Mouse (Mus musculus): Measurements from ENCODE around the gene Zdbf2. TPM values are rescaled to one million over a fixed set of nuclear protein-coding genes. Genes with fewer than 3 reads are reported as not detected.

Gene Zdbf2
- polyA plus RNA-seq (2015; fragmentation: Nextera tagmentation; extraction: Ambion mirVana): 3.9 and 5.6 TPM in 2 replicates

DNA sequence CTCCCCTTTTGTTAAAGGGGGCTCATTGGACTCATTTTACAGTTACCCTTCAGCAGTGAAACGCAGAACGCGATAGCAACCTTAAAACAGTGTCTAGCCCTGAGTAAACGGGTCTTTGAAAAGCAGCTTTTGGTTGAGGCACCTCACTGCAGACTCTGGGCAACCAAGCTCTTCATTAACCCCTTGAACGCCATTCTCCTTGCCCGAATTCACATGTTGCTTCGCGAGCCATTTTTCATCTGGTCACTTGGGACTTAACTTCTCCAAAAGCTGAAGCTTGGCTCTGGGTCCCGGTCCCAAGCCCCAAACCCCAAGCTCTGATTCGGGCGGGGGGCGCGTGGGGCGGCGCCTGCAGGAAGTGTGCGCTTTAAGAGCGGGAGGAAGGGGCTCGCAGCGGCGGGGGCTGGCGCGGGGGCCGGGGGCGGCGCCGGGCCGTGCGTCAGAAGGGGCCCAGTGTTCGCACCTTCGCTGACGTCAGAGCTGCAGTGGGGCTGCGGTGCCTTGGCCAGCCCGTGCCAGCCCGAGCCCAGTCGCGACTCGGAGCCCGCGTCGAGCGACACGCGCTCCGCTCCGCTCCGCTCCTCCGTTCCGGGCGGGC lies at the start of gene Zdbf2:
Zdbf2 (plus strand) TSS at position 525 of the 598 bp plus-strand sequence.
- H3K36me3 ChIP-seq (ENCODE audit: control insufficient read depth, insufficient read depth, low read length): no peaks in the 10 kb centered on the region
- peak within 1 kb of the TSS; percentile 64 for H3K4me2 ChIP-seq (ENCODE audit: low read depth, low read length)
- ATAC-seq (ENCODE audit: insufficient read depth, low FRiP score): peak; percentile 90
- no peaks in the 10 kb centered on the region for H3K9me3 ChIP-seq (replicated peaks; ENCODE audit: control insufficient read depth, low read length)
- H3K27me3 ChIP-seq (ENCODE audit: control insufficient read depth, insufficient read depth, low read length): peaks cover 33% of the 10 kb centered on the region
- H3K4me3 ChIP-seq (replicated peaks; ENCODE audit: low read length): peak within 1 kb of the TSS; percentile 59
- H3K4me1 ChIP-seq (ENCODE audit: control insufficient read depth, insufficient read depth, low read length): no peaks in the 10 kb centered on the region; the same call in 1 of the 2 replicates
- H3K27ac ChIP-seq (ENCODE audit: low read length): peak within 1 kb of the TSS; percentile 34
- 1% methylated on average over 47 of the region's 49 CpGs for WGBS
- H3K9ac ChIP-seq (ENCODE audit: low read length): peak within 1 kb of the TSS; percentile 73

DNA sequence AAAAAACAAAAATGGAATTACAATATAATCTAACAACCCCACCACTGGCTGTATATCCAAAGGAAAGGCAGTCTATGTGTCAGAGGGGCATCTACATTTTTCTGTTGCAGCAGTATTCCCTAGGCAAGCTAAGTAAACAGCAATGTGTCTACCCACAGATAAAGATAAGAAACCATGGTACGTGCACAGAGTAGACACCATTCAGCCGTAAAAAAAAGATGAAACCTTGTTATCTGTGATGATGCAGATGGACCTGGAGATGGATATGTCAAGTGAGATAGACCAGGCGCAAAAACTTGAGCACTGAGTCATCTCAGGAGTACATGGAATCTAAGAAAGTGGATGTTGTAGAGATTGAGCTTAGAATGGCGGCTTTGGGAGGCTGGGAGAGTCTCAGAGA lies 48.1 kb upstream of the Zdbf2 start:
- WGBS: 61% methylated on average over 4 of the region's 4 CpGs
- H3K4me1 ChIP-seq (ENCODE audit: control insufficient read depth, insufficient read depth, low read length): no peaks in the 10 kb centered on the region
- no peak overlapping the region for H3K4me3 ChIP-seq (replicated peaks; ENCODE audit: low read length)
- no peak overlapping the region for H3K4me2 ChIP-seq (ENCODE audit: low read depth, low read length)
- no peaks in the 10 kb centered on the region for H3K27me3 ChIP-seq (ENCODE audit: control insufficient read depth, insufficient read depth, low read length)
- H3K27ac ChIP-seq (ENCODE audit: low read length): no peak overlapping the region
- no peak for ATAC-seq (ENCODE audit: insufficient read depth, low FRiP score)
- no peaks in the 10 kb centered on the region for H3K9me3 ChIP-seq (replicated peaks; ENCODE audit: control insufficient read depth, low read length)
- H3K36me3 ChIP-seq (ENCODE audit: control insufficient read depth, insufficient read depth, low read length): no peaks in the 10 kb centered on the region
- no peak overlapping the region for H3K9ac ChIP-seq (ENCODE audit: low read length)

DNA sequence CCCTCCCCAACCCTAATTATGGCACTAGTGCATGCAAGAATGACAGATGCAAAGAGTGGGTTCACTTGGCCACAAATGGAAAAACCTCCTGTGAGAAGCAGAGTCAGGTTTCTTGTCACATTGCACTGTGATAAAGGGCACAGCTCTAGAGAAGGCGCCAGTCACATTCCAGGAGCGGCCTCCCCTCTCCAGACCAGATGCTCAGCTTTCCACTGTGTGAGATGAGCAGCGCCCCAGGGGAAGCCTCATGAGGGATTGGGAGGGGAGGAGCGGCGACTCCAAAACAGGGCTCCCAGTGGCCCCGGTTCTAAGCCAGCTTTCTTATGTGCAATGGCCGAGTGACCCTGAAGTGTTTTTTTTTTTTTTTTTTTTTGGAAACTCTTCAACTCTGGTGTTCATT lies 47.2 kb upstream of the Zdbf2 start:
- no peak for ATAC-seq (ENCODE audit: insufficient read depth, low FRiP score)
- Histone ChIP-seq H3K4me2 (ENCODE audit: low read depth, low read length) (no peak overlapping the region), H3K36me3 (ENCODE audit: control insufficient read depth, insufficient read depth, low read length) (no peaks in the 10 kb centered on the region), H3K27ac (ENCODE audit: low read length) (no peak overlapping the region), H3K27me3 (ENCODE audit: control insufficient read depth, insufficient read depth, low read length) (no peaks in the 10 kb centered on the region), H3K4me3 (replicated peaks; ENCODE audit: low read length) (no peak overlapping the region), H3K9me3 (replicated peaks; ENCODE audit: control insufficient read depth, low read length) (no peaks in the 10 kb centered on the region), H3K4me1 (ENCODE audit: control insufficient read depth, insufficient read depth, low read length) (no peaks in the 10 kb centered on the region), H3K9ac (ENCODE audit: low read length) (no peak overlapping the region)
- WGBS: 18% methylated on average over 7 of the region's 7 CpGs

GRCm38 (mm10) chr1:63227241-63227640 lies 45.8 kb upstream of the Zdbf2 start:
- Histone ChIP-seq H3K27ac (ENCODE audit: low read length) (no peak overlapping the region), H3K9me3 (replicated peaks; ENCODE audit: control insufficient read depth, low read length) (no peaks in the 10 kb centered on the region), H3K4me1 (ENCODE audit: control insufficient read depth, insufficient read depth, low read length) (no peaks in the 10 kb centered on the region), H3K4me2 (ENCODE audit: low read depth, low read length) (no peak overlapping the region), H3K36me3 (ENCODE audit: control insufficient read depth, insufficient read depth, low read length) (no peaks in the 10 kb centered on the region), H3K4me3 (replicated peaks; ENCODE audit: low read length) (no peak overlapping the region), H3K9ac (ENCODE audit: low read length) (no peak overlapping the region), H3K27me3 (ENCODE audit: control insufficient read depth, insufficient read depth, low read length) (no peaks in the 10 kb centered on the region)
- ATAC-seq (ENCODE audit: insufficient read depth, low FRiP score): no peak
- WGBS: 75% methylated on average over 5 of the region's 5 CpGs

- no peak for ATAC-seq (ENCODE audit: insufficient read depth, low FRiP score)
- 25% methylated on average over 5 of the region's 5 CpGs for WGBS
- Histone ChIP-seq H3K4me2 (ENCODE audit: low read depth, low read length) (no peak overlapping the region), H3K36me3 (ENCODE audit: control insufficient read depth, insufficient read depth, low read length) (no peaks in the 10 kb centered on the region), H3K9me3 (replicated peaks; ENCODE audit: control insufficient read depth, low read length) (no peaks in the 10 kb centered on the region), H3K27me3 (ENCODE audit: control insufficient read depth, insufficient read depth, low read length) (no peaks in the 10 kb centered on the region), H3K9ac (ENCODE audit: low read length) (no peak overlapping the region), H3K27ac (ENCODE audit: low read length) (no peak overlapping the region), H3K4me1 (ENCODE audit: control insufficient read depth, insufficient read depth, low read length) (no peaks in the 10 kb centered on the region), H3K4me3 (replicated peaks; ENCODE audit: low read length) (no peak overlapping the region)
These were observed 35.7 kb upstream of the Zdbf2 start for GRCm38 (mm10) chr1:63237371-63237770.

GRCm38 (mm10) chr1:63239305-63239704 lies 33.8 kb upstream of the Zdbf2 start:
- H3K9ac ChIP-seq (ENCODE audit: low read length): no peak overlapping the region
- no peak overlapping the region for H3K4me3 ChIP-seq (replicated peaks; ENCODE audit: low read length)
- no peak for ATAC-seq (ENCODE audit: insufficient read depth, low FRiP score)
- H3K4me2 ChIP-seq (ENCODE audit: low read depth, low read length): no peak overlapping the region
- H3K9me3 ChIP-seq (replicated peaks; ENCODE audit: control insufficient read depth, low read length): no peaks in the 10 kb centered on the region
- H3K36me3 ChIP-seq (ENCODE audit: control insufficient read depth, insufficient read depth, low read length): no peaks in the 10 kb centered on the region
- H3K27ac ChIP-seq (ENCODE audit: low read length): no peak overlapping the region
- 0 out of 2 replicates have a peak, but pooled peaks cover 3% of the 10 kb centered on the region for H3K27me3 ChIP-seq (ENCODE audit: control insufficient read depth, insufficient read depth, low read length)
- WGBS: 50% methylated on average over 4 of the region's 4 CpGs
- H3K4me1 ChIP-seq (ENCODE audit: control insufficient read depth, insufficient read depth, low read length): no peaks in the 10 kb centered on the region

GRCm38 (mm10) chr1:63239751-63240150 lies 33.3 kb upstream of the Zdbf2 start:
- no peaks in the 10 kb centered on the region for H3K36me3 ChIP-seq (ENCODE audit: control insufficient read depth, insufficient read depth, low read length)
- H3K9me3 ChIP-seq (replicated peaks; ENCODE audit: control insufficient read depth, low read length): no peaks in the 10 kb centered on the region
- no peak overlapping the region for H3K27ac ChIP-seq (ENCODE audit: low read length)
- no peak for ATAC-seq (ENCODE audit: insufficient read depth, low FRiP score)
- 83% methylated on average over 8 of the region's 8 CpGs for WGBS
- no peak overlapping the region for H3K4me2 ChIP-seq (ENCODE audit: low read depth, low read length)
- no peaks in the 10 kb centered on the region for H3K4me1 ChIP-seq (ENCODE audit: control insufficient read depth, insufficient read depth, low read length)
- H3K9ac ChIP-seq (ENCODE audit: low read length): no peak overlapping the region
- H3K27me3 ChIP-seq (ENCODE audit: control insufficient read depth, insufficient read depth, low read length): 0 out of 2 replicates have a peak, but pooled peaks cover 3% of the 10 kb centered on the region
- no peak overlapping the region for H3K4me3 ChIP-seq (replicated peaks; ENCODE audit: low read length)

- Histone ChIP-seq H3K27me3 (ENCODE audit: control insufficient read depth, insufficient read depth, low read length) (peaks cover 24% of the 10 kb centered on the region), H3K4me1 (ENCODE audit: control insufficient read depth, insufficient read depth, low read length) (0 out of 2 replicates have a peak, but pooled peaks cover 3% of the 10 kb centered on the region), H3K4me3 (replicated peaks; ENCODE audit: low read length) (no peak overlapping the region), H3K27ac (ENCODE audit: low read length) (no peak overlapping the region), H3K9ac (ENCODE audit: low read length) (no peak overlapping the region), H3K36me3 (ENCODE audit: control insufficient read depth, insufficient read depth, low read length) (no peaks in the 10 kb centered on the region), H3K4me2 (ENCODE audit: low read depth, low read length) (no peak overlapping the region), H3K9me3 (replicated peaks; ENCODE audit: control insufficient read depth, low read length) (no peaks in the 10 kb centered on the region)
- no peak for ATAC-seq (ENCODE audit: insufficient read depth, low FRiP score)
- 53% methylated on average over 4 of the region's 4 CpGs for WGBS
These were observed 29.2 kb upstream of the Zdbf2 start for GRCm38 (mm10) chr1:63243854-63244253.

GRCm38 (mm10) chr1:63246862-63247521 lies 26.1 kb upstream of the Zdbf2 start:
- Histone ChIP-seq H3K9ac (ENCODE audit: low read length) (no peak overlapping the region), H3K36me3 (ENCODE audit: control insufficient read depth, insufficient read depth, low read length) (no peaks in the 10 kb centered on the region), H3K4me1 (ENCODE audit: control insufficient read depth, insufficient read depth, low read length) (0 out of 2 replicates have a peak, but pooled peaks cover 3% of the 10 kb centered on the region), H3K4me3 (replicated peaks; ENCODE audit: low read length) (no peak overlapping the region), H3K9me3 (replicated peaks; ENCODE audit: control insufficient read depth, low read length) (no peaks in the 10 kb centered on the region), H3K27me3 (ENCODE audit: control insufficient read depth, insufficient read depth, low read length) (peaks cover 45% of the 10 kb centered on the region), H3K27ac (ENCODE audit: low read length) (no peak overlapping the region), H3K4me2 (ENCODE audit: low read depth, low read length) (0 out of 2 replicates have a peak overlapping the region, but pooled peaks have one; percentile 13)
- ATAC-seq (ENCODE audit: insufficient read depth, low FRiP score): no peak
- WGBS: 6% methylated on average over 16 of the region's 16 CpGs

Measured in stomach, embryonic 16.5 days (tissue).